Mouse (Mus musculus): ENCODE measurements at regions not wholly inside any gene's neighbourhood (a gene's known extent, or its start where the extent isn't known, plus 50 kb on each side); places are given as distances from the start of the nearest gene placed in this dataset.
"Not testable (repeated sequence)": the region's sequence is repeated elsewhere in the genome, so short reads cannot be mapped to it uniquely, and the experiment has no call there.

GRCm38 (mm10) chr14:58356824-58357223 lies 286.5 kb downstream of the Fgf9 start:
- DNase-seq (ENCODE audit: low read depth, low spot score), result no peak

DNA sequence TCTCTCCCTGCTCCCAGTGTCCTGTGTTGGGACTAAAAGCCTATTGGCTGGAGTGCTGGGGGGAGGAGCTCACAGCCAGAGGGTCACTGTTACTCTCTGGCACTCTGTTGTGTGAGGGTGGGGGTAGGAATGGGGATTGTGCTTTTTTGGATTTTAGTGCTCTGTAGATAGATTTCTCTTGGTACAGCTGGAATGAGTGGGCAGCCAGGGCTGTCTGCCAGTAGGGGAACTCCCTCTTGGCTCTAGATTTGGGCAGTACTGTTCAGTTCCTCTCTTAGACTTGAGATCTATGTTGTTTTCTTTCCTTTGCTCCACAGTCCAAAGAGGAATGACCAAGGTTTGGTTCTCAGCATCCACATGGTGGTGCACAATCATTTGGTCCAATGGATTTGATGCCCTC lies 282.6 kb downstream of the Fgf9 start:
- no peak for DNase-seq (ENCODE audit: low read depth, low spot score)

DNA sequence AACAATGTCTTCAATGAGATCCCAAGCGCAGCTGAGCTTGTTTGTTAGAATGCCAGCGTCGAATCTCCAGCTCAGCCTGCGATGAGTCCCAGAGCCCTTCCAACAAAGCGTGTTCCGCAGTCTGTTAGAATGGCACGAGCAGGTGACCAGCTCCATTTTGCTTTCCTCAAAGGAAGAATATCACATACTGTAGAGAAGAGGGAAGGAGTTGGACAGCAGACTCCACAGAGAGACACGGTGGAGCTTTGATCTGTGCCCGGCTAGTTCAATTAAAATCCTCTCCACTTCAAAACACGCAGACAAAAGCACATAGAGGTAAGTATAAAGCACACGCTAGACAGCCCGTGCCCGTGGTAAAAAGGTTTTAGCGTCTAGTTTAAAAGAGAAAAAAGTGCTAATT lies 265.8 kb downstream of the Fgf9 start:
- no peak for DNase-seq (ENCODE audit: low read depth, low spot score)

DNA sequence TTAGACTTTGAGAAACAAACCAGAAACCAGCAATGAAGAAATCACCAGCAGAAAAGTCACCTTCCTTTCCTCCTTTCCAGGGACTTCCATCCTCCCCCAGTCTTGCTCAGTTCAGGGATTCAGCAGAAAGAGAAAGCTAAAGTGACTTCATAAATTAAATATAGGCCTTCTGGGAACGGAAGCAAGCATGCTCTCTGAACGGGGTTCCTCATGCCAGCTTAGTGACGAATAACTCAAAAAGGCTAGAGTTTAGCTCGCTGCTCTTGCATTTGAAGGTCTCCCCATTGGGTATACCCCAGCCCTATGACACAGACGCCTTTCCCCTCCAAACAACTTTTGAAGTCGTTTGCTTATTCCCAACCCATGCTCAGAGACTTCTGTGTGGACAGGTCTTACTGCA lies 252.8 kb downstream of the Fgf9 start:
- DNase-seq (ENCODE audit: low read depth, low spot score), result no peak

DNA sequence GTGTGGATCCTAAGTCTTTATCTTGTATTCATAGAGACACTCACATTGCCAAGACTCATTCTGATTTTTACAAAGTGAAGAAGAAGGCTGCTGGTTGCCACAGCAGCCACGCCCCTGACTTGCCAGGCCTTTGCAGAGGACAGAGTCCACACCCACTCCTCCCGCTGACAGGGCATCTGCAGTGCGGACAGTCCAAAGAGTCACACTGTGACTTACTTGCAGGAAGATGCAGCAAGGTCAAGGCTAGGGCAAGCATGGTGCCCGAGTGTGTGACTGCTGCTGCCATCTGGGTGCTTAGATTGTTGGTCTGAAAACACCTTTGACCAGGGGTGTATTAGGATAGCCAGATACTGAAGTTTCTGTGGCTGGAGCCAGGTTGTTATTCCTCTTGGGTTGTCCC lies 252.1 kb downstream of the Fgf9 start:
- DNase-seq (ENCODE audit: low read depth, low spot score), result no peak

DNA sequence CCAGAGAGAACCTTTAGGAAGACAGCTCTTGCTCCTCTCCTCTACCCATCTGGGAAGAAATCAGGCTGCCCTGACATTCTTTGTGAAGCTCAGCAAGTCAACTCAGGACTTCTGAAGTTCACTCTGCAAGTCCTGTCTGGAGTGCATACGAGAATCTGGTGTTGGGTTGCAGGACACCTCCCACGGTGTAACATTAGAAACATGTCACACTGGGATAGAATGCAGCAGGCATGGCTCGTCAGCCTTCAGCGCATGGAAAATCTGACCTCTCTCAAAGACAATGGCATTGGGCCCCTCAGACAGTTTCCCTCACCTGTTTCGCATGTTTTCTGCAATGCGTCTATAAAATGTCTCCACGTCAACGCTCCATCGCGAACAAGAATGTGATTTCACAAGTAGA lies 251.5 kb downstream of the Fgf9 start:
- DNase-seq (ENCODE audit: low read depth, low spot score), result no peak

DNA sequence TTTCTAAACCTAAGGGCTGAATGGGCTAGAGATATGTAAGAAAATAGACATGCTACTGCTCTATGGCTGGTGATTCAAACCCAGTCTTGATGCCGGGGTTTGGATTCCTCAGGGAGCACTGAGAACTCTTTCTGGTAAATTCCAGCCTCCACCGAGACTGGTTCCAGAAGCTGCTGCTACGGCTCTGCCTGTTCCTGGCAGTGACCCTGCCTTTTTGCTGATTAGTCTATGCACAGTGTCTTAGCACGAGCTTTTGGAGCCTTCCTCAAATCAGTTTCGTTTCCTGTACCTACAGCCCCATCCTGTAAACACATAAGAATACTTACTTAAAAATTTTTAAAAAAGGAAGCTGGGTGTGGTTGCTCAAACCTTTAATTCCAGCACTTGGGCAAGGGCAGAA lies 250.9 kb downstream of the Fgf9 start:
- DNase-seq (ENCODE audit: low read depth, low spot score), result no peak

DNA sequence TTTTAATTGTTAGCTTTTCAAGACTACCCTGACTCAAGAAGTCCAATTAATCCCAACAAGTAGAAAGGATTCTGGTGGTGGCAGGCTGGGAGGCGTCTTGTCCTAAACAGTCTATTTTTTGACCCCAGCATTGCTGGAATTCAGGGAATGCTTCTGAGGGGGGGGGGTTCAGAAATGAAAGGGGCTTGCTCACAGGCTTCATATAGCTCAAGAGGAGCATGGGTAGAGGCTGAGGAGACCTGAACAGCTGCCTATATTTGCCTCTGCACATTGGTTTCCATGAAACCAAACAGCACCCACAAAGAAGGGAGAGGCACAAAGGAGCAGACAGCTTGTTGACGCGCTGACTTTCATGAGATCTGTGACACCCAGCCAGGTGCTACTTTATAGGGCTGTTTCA lies 247.3 kb downstream of the Fgf9 start:
- no peak for DNase-seq (ENCODE audit: low read depth, low spot score)

GRCm38 (mm10) chr14:58317231-58317630 lies 246.9 kb downstream of the Fgf9 start:
- DNase-seq (ENCODE audit: low read depth, low spot score), result no peak

DNA sequence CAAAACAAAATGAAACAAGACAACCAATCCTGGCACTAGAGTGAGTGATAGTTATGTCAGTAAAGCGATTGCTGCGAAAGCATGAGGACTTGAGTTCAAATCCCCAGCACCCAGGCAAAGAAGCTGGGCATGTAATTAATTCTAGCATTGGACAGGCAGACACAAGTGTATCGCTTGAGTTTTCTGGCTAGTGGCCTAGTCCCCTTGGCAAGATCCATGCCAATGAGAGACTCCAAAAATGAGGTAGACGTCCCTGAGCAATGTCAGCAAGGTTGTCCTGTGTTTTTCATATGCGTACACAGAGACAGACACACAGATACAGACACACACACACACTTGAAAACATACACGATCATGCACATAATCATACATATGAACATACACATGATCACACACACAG lies 237.3 kb downstream of the Fgf9 start:
- no peak for DNase-seq (ENCODE audit: low read depth, low spot score)

- no peak for DNase-seq (ENCODE audit: low read depth, low spot score)
Observed at GRCm38 (mm10) chr14:58306832-58307521, 236.6 kb downstream of the Fgf9 start.

GRCm38 (mm10) chr14:58300411-58300887 lies 230.1 kb downstream of the Fgf9 start:
- DNase-seq (ENCODE audit: low read depth, low spot score), result no peak

- no peak for DNase-seq (ENCODE audit: low read depth, low spot score)
Observed at GRCm38 (mm10) chr14:58286007-58286525, 215.7 kb downstream of the Fgf9 start.

- DNase-seq (ENCODE audit: low read depth, low spot score), result no peak
Observed at GRCm38 (mm10) chr14:58282708-58283290, 212.5 kb downstream of the Fgf9 start.

- DNase-seq (ENCODE audit: low read depth, low spot score), result no peak
Observed at GRCm38 (mm10) chr14:58282264-58282663, 211.9 kb downstream of the Fgf9 start.

DNA sequence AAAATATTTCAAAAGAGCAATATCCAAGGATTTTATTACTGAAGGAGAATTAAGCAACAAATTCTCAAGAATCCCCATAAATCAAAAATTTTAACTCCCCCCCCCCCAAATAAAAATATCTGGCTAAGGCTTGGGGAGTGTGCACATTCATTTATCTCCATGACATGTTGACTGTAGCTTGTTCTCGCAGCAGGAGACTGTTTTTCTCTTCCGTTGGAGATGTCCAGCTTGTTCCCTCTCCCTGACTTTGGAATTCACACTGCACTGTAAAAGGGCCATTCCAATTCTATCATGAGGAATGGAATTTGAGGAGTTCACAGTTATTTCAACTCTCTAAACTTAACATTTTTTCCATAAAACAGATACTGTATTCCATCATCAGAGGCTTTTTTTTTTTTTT lies 204.1 kb downstream of the Fgf9 start:
- DNase-seq (ENCODE audit: low read depth, low spot score), result not testable (repeated sequence)

GRCm38 (mm10) chr14:58273693-58274419 lies 203.5 kb downstream of the Fgf9 start:
- DNase-seq (ENCODE audit: low read depth, low spot score), result no peak

- no peak for DNase-seq (ENCODE audit: low read depth, low spot score)
Observed at GRCm38 (mm10) chr14:58265373-58265772, 195.0 kb downstream of the Fgf9 start.

DNA sequence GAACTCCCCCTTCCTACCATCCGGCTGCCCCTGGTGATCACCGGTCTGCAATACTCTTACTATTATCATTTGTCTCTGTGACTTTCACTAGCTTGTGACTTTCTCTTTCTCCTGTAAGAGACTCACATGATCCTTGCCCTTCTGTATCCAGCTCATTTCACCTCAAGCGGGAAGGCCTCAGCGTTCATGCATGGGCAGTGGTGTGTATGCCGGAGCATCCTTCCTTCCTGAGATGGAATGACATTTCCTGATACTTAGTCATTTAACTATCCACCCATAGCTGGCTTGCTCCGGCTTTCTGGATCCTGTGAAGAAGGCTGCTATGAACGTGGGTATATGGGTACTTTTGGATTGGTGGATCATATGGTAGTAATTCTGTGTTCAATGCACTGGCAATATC lies 194.1 kb downstream of the Fgf9 start:
- DNase-seq (ENCODE audit: low read depth, low spot score), result no peak

GRCm38 (mm10) chr14:58253369-58253968 lies 183.1 kb downstream of the Fgf9 start:
- no peak for DNase-seq (ENCODE audit: low read depth, low spot score)

DNA sequence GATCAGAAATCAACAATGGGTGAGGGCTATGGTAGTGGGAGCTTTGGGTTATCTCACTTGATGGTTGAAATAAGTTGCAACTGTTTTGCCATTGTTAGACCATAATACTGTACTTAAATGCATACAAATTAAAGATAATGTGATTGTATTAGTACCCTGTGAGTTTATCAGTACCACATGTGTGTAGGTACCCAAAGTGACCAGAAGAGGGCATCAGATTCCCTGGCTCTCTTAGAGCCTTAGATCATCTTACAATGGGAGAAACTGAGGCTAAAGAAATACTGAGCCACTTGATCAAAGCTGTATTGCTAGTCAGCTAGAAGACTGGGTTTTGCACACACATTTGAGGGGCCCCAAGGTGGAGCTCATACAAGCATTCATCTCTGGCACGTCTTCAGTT lies 155.5 kb downstream of the Fgf9 start:
- DNase-seq (ENCODE audit: low read depth, low spot score), result no peak

GRCm38 (mm10) chr14:58224419-58224818 lies 154.1 kb downstream of the Fgf9 start:
- no peak for DNase-seq (ENCODE audit: low read depth, low spot score)
